Mouse (Mus musculus) megakaryocyte, embryonic 14.5 days (primary cell): ENCODE results near the gene Aaed1.

Experiments
- FLI1 ChIP-seq: IDR thresholded peaks from 2 replicates; pipeline ENCODE4 v1.6.1; 2012; ENCODE audit warnings: low read length, inconsistent platforms, mixed read lengths
- GATA1 ChIP-seq: IDR thresholded peaks from 3 replicates; pipeline ENCODE4 v1.6.1; 2012; ENCODE audit warnings: mixed read lengths, low read length, inconsistent platforms, borderline replicate concordance

GRCm38 (mm10) chr13:64362139-64362538, 49.6 kb upstream of the Aaed1 start:
- TF ChIP-seq FLI1 (no peak), GATA1 (no peak)
